Mouse (Mus musculus) testis, adult 2 months (tissue): ENCODE data around the gene Mmp15.

Experiments
- CTCF ChIP-seq: fragments of 200-500 bp; IDR thresholded peaks from 2 replicates; pipeline ENCODE4 v1.5.1; 2012; ENCODE audit warnings: low read depth, mild to moderate bottlenecking, inconsistent platforms, low read length, moderate library complexity; ENCODE audit not compliant: control insufficient read depth, insufficient read depth, insufficient replicate concordance
- POLR2A ChIP-seq: fragments of 200-500 bp; IDR thresholded peaks from 2 replicates; pipeline ENCODE4 v1.6.1; 2012; ENCODE audit warnings: low read depth, mild to moderate bottlenecking, inconsistent platforms, low read length, moderate library complexity; ENCODE audit not compliant: control insufficient read depth

DNA sequence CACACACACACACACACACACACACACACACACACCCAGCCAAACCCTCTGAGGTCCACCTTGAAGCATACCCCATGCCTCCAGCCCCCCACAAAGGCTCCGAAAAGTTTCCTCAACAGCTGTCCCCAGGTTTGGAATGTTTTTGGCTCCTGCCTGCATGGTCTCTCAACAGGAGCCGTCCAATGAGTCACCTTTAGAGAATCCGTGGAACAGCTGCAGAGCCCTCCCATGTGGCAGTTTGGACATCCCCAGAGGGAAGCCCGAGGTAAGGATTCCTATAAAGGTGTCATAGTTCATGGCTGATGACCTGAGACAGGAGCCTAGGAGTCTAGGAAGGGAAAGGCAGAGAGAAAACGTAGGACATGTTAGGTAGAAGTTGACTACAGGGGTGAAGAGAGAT is 34.0 kb downstream of the Mmp15 start:
- no peak for TF ChIP-seq CTCF
- TF ChIP-seq POLR2A = no peak
